Mouse (Mus musculus) kidney, adult 8-10 months (tissue): ENCODE results near the gene Prkar1b.

ENCODE experiments used
- DNase-seq, 2 experiments: peaks; one replicate each; pipeline ENCODE4 v3.0.0; 2022

Prkar1b gene

GRCm38 (mm10) chr5:139145726-139146125 is 4.1 kb downstream of the Prkar1b start:
- DNase-seq: no peak

GRCm38 (mm10) chr5:139143890-139144289 is 5.9 kb downstream of the Prkar1b start:
- DNase-seq: no peak

- DNase-seq: no peak
These were observed 8.5 kb downstream of the Prkar1b start for GRCm38 (mm10) chr5:139141326-139141725.

GRCm38 (mm10) chr5:139140589-139140988 is 9.2 kb downstream of the Prkar1b start:
- DNase-seq: no peak

GRCm38 (mm10) chr5:139138926-139139472 is 10.8 kb downstream of the Prkar1b start:
- no peak for DNase-seq

- no peak for DNase-seq
These were observed 11.4 kb downstream of the Prkar1b start for GRCm38 (mm10) chr5:139138261-139138925.

GRCm38 (mm10) chr5:139137176-139137575 is 12.6 kb downstream of the Prkar1b start:
- DNase-seq: no peak

- DNase-seq: no peak
These were observed 13.5 kb downstream of the Prkar1b start for GRCm38 (mm10) chr5:139136341-139136740.

GRCm38 (mm10) chr5:139134501-139134900 is 15.3 kb downstream of the Prkar1b start:
- DNase-seq: no peak

GRCm38 (mm10) chr5:139130351-139130750 is 19.4 kb downstream of the Prkar1b start:
- DNase-seq: no peak

GRCm38 (mm10) chr5:139129572-139130151 is 20.1 kb downstream of the Prkar1b start:
- DNase-seq: no peak

- no peak for DNase-seq
These were observed 20.7 kb downstream of the Prkar1b start for GRCm38 (mm10) chr5:139129078-139129477.

- DNase-seq: no peak
These were observed 21.2 kb downstream of the Prkar1b start for GRCm38 (mm10) chr5:139128476-139129065.

GRCm38 (mm10) chr5:139125717-139126116 is 24.1 kb downstream of the Prkar1b start:
- no peak for DNase-seq

GRCm38 (mm10) chr5:139118961-139119276 is 30.9 kb downstream of the Prkar1b start:
- no peak for DNase-seq

GRCm38 (mm10) chr5:139118139-139118960 is 31.5 kb downstream of the Prkar1b start:
- DNase-seq: no peak

- no peak for DNase-seq
These were observed 34.3 kb downstream of the Prkar1b start for GRCm38 (mm10) chr5:139115507-139115906.

GRCm38 (mm10) chr5:139114876-139115275 is 34.9 kb downstream of the Prkar1b start:
- no peak for DNase-seq

- no peak for DNase-seq
These were observed 37.4 kb downstream of the Prkar1b start for GRCm38 (mm10) chr5:139112418-139112817.

GRCm38 (mm10) chr5:139111991-139112390 is 37.8 kb downstream of the Prkar1b start:
- no peak for DNase-seq

GRCm38 (mm10) chr5:139110140-139110855 is 39.5 kb downstream of the Prkar1b start:
- no peak for DNase-seq

- DNase-seq: no peak
These were observed 42.0 kb downstream of the Prkar1b start for GRCm38 (mm10) chr5:139107815-139108214.

- DNase-seq: no peak
These were observed 48.0 kb downstream of the Prkar1b start for GRCm38 (mm10) chr5:139101783-139102182.
